Mouse (Mus musculus) T-helper 2 cell (primary cell): ENCODE results near the gene Trim40.

Source experiments
- in situ Hi-C: fragments of 300-600 bp; cut with MboI, MseI; formaldehyde crosslinking; loops from one replicate; pipeline ENCODE4 v1.15.1; 2025; ENCODE audit warnings: high pct_unique_total_duplicates

The Trim40 gene

DNA sequence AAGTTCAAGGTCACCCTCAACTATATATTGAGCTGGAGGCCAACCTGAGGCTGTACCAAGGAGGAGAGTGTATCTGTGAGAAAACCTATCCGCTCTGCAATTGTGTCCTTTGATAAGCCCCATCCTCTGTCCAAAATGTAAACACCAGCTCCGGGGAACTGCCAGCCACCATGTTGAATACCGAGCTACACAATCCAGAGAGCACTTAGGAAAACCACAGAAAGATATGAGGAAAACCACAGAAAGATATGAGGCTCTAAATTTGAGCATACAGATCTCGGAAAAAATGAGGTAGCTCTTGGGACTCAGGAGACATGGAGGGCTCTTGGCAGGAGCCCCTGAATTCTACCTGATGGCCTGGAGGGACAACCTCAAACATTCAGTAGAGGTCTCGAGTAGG lies 3.5 kb upstream of the Trim40 start:
- in situ Hi-C loops, result loop anchor here (5.0 to 10.0 kb wide), 2 partner anchors 159 to 311 kb away; partner anchors contain the start of gene Olfr94

DNA sequence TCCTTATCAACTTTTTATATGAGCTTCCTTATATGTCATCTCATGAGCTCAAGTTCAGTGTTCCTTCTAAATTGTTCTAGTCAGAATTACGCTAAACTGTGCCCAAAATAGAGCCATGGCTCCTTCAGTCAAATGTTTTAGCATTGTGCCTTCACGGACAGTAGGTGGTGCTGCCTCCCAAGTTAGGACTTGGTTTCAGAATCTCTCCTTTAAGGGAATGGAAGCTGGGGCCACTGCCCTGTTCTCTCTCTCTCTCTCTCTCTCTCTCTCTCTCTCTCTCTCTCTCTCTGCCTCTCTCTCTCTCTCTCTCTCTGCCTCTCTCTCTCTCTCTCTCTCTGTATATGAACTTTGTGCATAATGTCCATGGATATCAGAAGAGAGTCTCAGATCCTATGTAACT lies 2.4 kb upstream of the Trim40 start:
- in situ Hi-C loops, result loop anchor here (5.0 to 10.0 kb wide), 2 partner anchors 160 to 312 kb away; partner anchors contain the start of gene Olfr94

DNA sequence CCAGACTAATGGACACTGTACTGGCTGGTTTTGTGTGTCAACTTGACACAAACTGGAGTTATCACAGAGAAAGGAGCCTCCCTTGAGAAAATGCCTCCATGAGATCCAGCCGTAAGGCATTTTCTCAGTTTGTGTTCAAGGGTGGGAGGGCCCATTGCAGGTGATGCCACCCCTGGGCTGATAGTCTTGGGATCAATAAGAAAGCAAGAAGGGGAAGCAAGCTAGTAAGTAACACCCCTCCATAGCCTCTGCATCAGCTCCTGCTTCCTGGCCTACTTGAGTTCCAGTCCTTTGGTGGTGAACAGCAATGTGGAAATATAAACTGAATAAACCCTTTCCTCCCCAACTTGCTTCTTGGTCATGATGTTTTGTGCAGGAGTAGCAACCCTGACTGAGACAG lies 1.6 kb upstream of the Trim40 start:
- in situ Hi-C loops, result loop anchor here (5.0 to 10.0 kb wide), 2 partner anchors 161 to 313 kb away; partner anchors contain the start of gene Olfr94

DNA sequence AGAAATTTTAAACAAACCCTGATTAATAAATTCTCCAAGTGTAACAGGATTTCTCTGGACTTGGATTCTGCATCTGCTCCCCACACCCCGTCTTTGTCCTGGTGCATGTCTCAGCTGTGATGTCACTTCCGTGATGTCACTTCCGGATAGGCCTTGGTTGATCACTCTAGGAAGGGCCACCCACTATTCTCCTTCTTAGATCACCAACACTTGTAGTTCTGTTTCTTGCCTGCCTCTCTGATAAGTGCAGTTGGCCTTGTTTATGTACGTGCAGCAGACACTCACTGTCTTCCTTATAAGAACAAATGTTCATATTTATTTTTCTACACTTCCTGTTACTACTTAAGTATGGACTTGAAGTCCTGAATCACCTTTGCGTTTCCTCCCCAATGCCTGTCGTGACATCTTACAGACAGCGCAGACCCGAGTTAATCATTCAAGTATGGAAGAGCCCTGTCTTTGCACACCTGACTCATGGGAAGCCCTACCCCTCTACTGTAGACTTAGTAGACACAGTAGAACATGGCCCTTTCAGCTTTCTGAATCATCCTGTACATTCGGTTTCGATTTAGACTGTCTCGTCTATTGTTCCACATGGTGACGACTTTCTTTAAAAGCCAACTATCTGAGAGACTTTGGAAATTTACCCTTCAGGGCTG lies 4.7 kb downstream of the Trim40 start:
- in situ Hi-C loops, result no loop called here

DNA sequence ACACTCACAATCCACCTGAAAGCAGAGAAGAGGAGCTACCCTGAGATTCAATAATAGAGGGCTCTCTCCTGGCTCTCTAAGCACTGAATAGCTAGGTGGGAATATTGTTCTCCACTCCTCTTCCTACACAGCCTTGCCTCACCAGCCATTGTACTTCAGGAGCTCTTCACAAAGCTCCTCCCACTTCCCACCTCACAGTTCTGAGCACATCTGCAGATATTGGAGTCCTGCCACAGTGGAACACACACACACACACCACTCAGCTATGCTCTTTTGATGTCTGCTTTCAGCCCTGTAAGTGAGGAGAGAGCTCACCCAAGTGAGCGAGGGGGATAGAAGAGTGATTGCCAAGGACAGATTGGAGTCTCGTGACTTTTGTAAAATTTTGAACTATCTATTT lies 6.6 kb downstream of the Trim40 start:
- in situ Hi-C loops, result no loop called here

DNA sequence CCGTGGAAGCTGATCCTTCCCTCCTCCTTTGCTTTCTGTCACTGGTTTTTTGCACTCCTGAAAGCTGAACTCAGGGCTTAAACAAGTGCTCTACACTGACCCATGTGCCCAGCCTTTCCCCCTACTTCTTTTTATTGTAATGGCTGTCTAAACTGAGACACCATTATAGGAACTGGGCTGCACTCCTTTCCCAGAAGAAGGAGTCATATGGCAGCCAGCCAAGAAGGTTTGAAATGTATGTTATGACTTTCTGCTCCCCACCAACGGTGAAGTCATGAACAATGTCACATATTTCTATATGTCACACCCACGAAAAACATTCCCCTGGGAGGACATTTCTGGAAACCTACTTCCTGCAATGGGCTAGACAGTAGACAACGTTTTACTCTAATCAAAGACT lies 15.3 kb downstream of the Trim40 start:
- in situ Hi-C loops, result no loop called here

DNA sequence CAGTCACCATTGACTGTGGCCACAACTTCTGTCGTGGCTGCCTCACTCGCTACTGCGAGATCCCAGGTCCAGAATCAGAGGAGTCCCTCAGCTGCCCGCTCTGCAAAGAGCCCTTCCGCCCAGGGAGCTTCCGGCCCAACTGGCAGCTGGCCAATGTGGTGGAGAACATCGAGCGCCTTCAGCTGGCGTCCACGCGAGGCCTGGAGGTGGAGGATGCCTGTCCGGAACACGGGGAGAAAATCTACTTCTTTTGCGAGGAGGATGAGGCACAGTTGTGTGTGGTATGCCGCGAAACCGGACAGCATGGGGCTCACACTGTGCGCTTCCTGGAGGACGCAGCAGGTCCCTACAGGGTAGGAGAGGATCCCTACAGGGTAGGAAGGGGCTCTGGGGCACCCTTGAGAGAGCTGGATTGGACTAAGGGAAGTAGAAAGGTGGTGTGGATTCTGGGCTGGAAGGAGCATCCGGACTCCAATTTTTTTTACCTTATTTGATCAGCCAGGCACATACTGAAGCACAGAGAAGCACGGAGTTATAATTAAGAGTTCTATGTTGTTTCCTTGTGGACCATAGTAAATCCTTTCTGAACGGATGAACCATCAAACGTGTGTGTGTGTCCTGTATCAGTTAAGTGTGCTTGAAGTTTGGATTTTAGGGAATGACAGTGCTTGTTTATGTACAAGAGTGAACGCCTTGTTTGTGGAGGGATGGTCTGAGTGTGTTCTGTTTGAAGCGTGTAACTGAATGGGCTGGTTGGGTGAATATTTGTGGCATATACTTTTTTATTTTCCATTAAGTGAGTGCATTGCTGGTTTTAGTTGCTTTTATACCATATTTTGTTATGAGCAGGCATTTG lies 19.7 kb downstream of the Trim40 start:
- in situ Hi-C loops, result no loop called here

DNA sequence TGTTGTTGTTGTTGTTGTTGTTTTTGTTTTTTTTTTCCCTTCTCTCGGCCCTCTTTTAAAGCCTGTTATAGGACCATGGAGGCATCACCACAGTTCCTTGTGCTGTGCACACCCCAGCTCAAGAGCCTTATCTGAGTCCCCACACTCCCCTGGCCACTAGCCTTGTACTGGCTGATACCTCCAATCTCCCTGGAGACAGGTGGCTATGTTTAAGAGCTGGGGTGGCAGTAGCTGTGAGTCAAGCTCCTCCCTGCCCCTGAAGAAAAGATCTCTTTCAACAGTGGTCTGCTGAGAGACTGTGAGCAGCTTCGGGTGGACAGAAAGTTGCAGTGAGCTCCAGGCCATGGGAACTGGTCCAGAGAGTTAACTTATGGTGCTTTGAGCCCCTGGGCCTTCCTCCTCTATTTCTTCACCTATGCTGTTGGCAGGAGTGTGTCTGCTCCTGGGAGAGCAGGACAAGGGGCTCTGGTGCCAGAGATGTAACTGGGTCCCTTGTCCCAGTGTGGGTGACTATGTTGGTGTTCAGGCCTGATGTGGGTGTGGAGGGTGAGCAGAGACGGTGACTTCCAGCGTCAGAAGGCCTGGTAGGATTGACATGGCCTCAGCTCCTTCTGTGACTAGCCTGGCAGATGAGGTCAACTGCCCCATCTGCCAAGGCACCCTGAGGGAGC lies 20.5 kb downstream of the Trim40 start, which contains the start of gene Trim10:
Trim10 (plus strand) TSS at position 291 of the 671 bp plus-strand sequence.
- in situ Hi-C loops, result no loop called here

DNA sequence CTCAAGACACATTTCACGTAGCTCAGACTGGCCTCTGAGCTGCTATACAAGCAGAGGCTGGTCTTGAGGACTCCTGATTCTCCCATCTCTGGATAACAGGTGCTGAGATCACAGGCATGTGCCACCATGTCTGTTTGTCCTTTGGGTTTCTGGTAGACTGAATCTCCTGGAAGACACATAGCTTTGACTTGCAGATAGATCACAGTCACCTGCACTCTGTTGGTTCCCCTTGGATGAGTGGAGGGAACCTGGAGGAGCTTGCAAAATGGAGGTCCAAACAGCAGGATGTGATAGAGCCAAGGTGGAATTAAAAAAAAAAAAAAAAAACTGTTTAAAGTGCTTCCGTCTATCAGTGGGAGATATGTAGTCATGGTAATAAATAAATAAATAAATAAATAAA lies 21.1 kb downstream of the Trim40 start:
- in situ Hi-C loops, result no loop called here

DNA sequence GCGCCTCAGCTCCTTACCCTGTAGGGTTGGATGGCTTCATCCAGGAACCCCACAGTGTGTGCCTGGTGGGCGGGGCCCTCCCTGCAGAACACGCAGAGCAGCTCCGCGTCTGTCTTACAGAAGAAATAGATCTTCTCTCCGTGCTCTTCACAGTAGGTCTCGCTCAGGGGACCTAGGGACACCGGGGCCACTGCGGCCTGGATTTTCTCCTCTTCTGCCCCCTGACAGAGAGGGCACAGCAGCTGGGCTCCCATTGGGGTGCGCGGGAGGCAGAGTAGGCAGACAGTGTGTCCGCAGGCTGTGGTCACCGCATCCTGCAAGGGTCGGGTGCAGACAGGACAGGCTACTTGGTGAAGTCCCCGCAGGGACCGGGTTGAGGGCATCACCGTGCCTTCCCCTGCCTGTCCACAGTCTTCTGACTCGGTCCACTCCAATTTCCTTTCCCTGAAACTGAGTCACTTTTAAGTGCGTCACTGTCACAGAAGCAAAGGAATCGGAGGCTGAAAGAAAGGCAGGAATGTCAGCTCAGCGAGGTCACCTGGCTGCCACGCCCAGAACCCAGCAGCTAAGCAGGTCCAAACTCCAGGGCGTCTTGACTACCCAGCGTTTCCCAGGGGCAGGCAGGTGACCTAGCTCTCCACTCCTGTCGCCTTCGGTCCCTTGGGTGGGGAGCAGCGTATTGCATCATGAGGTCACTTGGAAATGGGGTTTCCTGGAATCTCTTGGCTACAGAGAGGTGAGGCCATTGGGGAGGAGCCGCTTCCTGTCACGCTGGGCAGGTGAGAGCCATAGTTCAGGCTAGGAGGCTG lies 23.0 kb downstream of the Trim40 start, which contains the start of gene Trim15:
Trim15 (minus strand) TSS at position 492 of the 809 bp plus-strand sequence.
- in situ Hi-C loops, result no loop called here

DNA sequence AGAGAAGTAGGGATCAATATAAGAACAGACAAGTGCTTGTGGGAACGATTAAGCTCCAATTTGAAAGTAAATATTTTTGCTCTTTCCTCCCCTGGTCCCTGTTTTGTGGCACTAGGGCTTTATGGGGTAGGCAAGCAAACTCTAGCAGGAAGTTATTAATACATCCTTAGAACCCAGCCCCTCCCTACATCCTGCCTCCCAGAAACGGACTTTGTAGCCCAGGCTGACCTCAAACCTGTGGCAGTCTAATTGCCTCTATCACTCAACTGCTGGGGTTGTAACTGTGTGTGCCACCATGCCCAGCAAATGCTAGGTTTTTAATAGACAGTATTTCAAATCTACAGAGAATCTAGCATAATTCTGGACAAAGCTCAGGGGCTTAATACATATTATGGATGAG lies 28.2 kb downstream of the Trim40 start:
- in situ Hi-C loops, result no loop called here

DNA sequence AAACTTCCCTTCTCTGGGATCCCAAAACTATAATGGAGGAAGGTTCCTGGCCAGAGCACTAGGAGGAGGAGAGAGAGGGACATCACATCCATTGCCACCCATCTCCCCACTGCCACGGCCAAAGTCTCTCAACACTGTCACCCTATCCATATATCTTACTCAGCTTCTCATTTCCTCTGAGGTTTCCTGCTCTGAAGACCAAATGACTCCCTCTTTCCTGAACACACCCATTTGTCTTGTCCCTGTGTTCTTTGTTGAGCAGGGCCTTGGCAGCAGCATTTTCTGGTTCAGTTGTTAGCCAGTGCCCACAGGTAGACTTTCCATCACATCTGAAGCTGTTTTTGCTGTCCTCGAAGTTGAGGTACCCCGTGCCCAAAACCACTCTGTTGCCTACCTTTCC lies 31.7 kb downstream of the Trim40 start:
- in situ Hi-C loops, result no loop called here

DNA sequence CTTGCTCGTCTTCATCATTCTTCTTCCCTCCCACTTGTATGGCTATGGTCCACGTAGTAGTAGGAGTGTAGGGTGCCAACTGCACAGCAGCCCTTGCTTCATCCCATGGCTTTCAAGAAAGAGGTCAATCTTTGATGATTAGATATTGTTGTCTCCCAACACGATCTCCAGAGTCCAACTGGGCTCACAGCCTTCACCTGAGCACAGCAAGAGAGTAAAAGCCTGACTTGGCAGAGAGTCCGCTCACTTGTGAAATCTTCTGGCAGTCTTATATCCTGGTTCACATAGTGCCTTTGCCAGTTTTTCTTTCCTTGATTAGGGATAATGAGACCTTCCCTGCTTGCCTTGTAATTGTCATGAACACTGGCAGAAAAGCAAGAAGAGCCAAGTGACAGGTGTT lies 33.7 kb downstream of the Trim40 start:
- in situ Hi-C loops, result no loop called here

DNA sequence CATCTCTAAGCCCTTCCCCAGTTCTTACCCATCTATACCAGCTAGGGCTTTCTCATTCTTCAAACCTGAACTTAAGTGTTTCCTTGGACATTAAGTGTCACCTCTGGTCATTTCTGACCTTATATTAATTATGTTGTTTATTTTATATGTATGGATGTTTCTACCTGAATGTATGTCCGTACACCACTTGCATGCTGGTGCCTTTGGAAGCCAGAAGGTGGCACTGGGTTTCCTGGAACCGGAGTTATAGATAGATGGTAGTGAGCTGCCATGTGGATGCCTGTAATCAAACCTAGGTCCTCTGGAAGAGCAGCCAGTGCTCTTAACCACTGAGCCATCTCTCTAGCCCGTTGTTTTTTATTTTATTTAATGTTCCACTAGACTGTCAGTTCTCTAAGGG lies 34.4 kb downstream of the Trim40 start:
- in situ Hi-C loops, result no loop called here

DNA sequence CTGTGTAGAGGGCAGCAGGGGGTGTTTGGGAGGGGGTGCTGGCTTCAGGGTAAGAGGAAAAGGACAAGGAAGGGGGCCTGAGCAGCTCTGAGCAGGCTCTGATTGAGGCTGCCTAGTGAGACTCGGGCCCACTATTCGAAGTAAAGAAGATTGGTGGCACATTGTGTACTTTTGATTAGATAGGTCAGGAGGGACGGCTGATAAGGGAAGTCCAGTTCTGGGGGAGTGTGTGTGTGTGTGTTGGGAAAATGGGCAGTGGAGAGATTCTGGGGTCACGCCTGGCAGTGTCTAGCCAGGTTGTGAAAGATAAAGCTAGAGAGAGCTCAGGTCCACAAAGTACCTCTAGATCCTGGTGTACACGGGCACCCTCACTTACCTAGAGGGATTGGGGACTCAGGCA lies 38.3 kb downstream of the Trim40 start:
- in situ Hi-C loops, result no loop called here

DNA sequence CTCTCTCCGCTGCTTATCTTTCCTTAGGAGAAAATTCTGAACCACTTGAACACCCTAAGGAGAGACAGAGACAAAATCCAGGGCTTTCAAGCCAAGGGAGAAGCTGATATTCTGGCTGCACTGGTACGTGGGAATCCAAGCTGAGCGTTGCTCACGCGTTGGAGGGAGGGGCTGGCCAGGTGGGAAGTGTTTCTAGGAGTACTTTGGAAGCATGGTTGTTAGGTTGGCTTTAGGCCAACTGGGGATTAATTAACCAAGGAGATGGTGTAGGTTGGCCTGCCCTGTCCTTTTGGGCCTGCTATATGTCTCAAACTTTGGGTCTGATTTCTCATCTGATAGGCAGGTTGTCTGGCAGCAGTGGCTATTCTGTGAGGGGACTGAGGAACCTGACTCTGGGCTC lies 38.7 kb downstream of the Trim40 start:
- in situ Hi-C loops, result no loop called here

DNA sequence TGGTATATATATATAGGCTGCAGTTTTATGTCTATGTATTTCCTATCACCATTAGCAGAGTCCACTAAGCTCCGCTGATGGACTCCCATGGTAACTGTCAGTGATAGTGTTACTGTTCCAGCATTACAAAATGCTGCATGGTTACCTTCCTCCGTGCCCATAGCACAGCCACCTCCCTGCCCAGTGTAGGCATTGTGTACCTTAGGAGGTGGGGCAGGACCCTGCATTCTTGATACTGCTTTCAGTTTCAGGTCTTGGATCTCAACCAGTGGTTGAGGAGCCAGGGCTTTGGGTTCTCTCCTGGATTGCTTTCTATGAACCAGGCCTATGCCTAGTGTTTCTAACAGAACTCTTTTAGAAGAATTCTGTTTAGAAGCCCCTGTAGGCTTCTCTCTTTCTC lies 39.9 kb downstream of the Trim40 start:
- in situ Hi-C loops, result no loop called here

DNA sequence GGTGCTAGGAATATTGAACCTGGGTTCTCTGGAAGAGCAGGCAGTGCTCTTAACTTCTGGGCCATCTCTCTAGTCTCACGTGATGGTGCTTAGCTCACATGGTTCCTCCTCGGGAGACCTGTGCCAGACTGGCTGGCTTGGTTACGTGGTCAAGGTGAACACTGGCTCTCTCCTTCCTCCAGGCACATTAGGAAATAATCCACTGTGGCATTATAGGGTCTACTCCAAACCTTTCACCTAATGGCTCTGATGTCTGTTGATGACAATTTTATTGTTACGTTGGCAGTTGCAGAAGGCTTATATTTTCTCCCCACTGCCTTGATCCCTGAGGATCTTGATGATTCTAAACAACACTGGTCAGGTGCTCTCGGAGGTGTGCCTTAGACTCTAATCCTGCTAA lies 41.0 kb downstream of the Trim40 start:
- in situ Hi-C loops, result no loop called here

DNA sequence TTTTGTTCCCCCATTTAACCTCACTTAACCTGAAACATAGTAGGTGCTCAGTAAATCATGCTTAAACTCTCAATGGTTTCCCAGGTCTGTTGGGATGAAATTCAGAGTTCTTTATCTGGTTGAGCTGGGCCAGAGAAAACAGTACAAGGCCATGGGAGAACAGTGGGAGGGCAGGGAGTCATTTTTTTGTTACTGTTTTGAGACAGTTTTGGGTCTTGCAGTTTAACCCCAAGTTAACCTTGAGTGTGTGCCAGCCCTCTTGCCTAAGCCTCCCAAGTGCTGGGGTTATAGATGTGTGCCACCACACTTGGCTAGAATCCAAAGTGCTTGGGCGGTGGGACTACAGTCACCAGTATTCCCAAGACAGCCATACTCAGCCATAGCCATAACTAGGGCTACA lies 45.2 kb downstream of the Trim40 start:
- in situ Hi-C loops, result no loop called here

DNA sequence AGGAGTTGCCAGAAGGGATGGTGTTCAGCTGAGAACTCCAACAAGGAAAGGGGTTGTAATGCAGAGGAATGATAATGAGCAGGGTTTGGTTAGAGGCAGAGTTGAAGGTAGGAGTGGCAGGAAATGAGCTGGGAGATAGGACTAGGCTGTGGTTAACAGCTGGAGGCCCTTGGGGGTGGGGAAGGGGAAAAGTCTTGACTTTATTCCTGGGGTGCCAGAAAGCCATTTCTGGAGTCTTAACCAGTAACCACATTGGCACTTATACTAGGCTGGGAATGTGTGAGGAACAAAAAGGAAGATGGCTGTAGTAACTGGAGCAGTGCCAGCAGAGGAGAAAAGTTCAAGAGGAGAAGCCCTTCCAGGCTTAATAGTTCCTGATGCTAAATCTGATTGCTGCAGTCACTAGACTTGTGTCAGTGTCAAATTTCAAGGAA lies 45.6 kb downstream of the Trim40 start:
- in situ Hi-C loops, result no loop called here

DNA sequence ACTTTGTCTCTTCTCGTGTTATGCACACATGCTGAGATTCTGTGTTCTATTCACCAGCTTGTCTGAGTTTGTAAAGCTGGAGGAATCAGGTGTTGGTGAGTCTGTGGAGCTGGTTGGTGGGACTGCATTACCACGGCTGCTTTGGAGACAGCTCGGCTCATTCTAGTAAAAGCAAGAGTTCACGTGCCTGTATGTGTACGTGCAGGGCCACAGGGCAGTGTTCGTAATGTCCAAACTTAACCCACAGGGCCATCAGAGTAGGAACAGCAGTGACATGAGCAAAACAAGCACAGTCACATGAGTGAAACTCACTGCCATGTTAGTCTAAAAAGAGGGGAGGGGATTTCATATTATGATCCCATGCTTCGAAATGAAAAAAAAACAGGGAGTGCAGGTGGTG lies 46.2 kb downstream of the Trim40 start:
- in situ Hi-C loops, result no loop called here
